27 mouse cellular contexts compared by ENCODE assay signal in genomic region chr8:8361941-8362537, GRCm38 (mm10).
DNase-seq lines count a peak whose midpoint lies in the region; ATAC-seq lines count a peak whose summit lies in the region.
"Had no signal": no experiment of that assay in that cellular context is flagged by ENCODE, and none has a peak within 500 bp of the region (broad histone marks: within the 10 kb centered on the region; RNA-seq: fewer than 3 reads in every experiment).

No protein-coding gene starts in this region.

- no peaks in the 10 kb centered on the region for H3K36me3 ChIP-seq in embryonic facial prominence, embryonic 14.5 days (ENCODE audit: control insufficient read depth, insufficient read depth, low read length)
- H3K36me3 ChIP-seq in embryonic facial prominence, embryonic 10.5 days (replicated peaks): no peaks in the 10 kb centered on the region
- H3K36me3 ChIP-seq: embryonic facial prominence, embryonic 12.5 days; heart, embryonic 13.5 days; midbrain, embryonic 10.5 days; neural tube, embryonic 13.5 days; stomach, embryonic 15.5 days had no signal

- DNase-seq in embryonic facial prominence, embryonic 14.5 days (ENCODE audit: low spot score): peak; percentile 16
- DNase-seq in embryonic facial prominence, embryonic 10.5 days (ENCODE audit: low spot score): no peak
- peak; percentile 15 for DNase-seq in embryo, embryonic 10.5 days (ENCODE audit: low spot score)
- DNase-seq in lung, postnatal 14 days: peak; percentile 11
- peak; percentile 81 for DNase-seq in retina, postnatal 1 day
- no peak for DNase-seq in right cerebral cortex, adult 18-20 months
- no peak for DNase-seq in right cerebral cortex, postnatal 25 days
- DNase-seq: adrenal gland, postnatal 14 days; cerebellum, adult 8-10 months; cerebellum, postnatal 36 days; gastrocnemius, postnatal 36 days; heart, adult 2 months; heart, postnatal 14 days; kidney, adult 18-20 months; layer of hippocampus, adult 9-11 months; thymus, postnatal 4 days had no signal

- no peaks in the 10 kb centered on the region for H3K9me3 ChIP-seq in embryonic facial prominence, embryonic 14.5 days (ENCODE audit: control insufficient read depth, low read length)
- H3K9me3 ChIP-seq in embryonic facial prominence, embryonic 10.5 days: no peaks in the 10 kb centered on the region
- H3K9me3 ChIP-seq: embryonic facial prominence, embryonic 12.5 days; forebrain, embryonic 13.5 days; heart, embryonic 13.5 days; midbrain, embryonic 10.5 days; neural tube, embryonic 13.5 days; stomach, embryonic 15.5 days had no signal

- H3K9ac ChIP-seq in embryonic facial prominence, embryonic 14.5 days (ENCODE audit: low read depth, low read length): no peak overlapping the region
- H3K9ac ChIP-seq: embryonic facial prominence, embryonic 12.5 days; forebrain, embryonic 13.5 days; heart, embryonic 13.5 days; hindbrain, embryonic 14.5 days; liver, embryonic 14.5 days; neural tube, embryonic 13.5 days; stomach, embryonic 15.5 days had no signal

- no peaks in the 10 kb centered on the region for H3K27me3 ChIP-seq in embryonic facial prominence, embryonic 14.5 days (replicated peaks; ENCODE audit: control insufficient read depth, insufficient read depth, low read length)
- no peaks in the 10 kb centered on the region for H3K27me3 ChIP-seq in embryonic facial prominence, embryonic 10.5 days (replicated peaks; ENCODE audit: low read depth, poor library complexity, severe bottlenecking)
- H3K27me3 ChIP-seq: embryonic facial prominence, embryonic 12.5 days; forebrain, embryonic 13.5 days; heart, embryonic 13.5 days; neural tube, embryonic 13.5 days; stomach, embryonic 15.5 days had no signal

- 84% methylated on average over 7 of the region's 7 CpGs for WGBS in embryonic facial prominence, embryonic 14.5 days
- 80% methylated on average over 7 of the region's 7 CpGs for WGBS in embryonic facial prominence, embryonic 10.5 days

- ATAC-seq in embryonic facial prominence, embryonic 14.5 days (ENCODE audit: low read depth): no peak
- ATAC-seq: forebrain, embryonic 13.5 days; inflammation-experienced regulatory T-cells, adult 6 months had no signal

- H3K4me3 ChIP-seq in embryonic facial prominence, embryonic 14.5 days (ENCODE audit: low read depth, low read length): no peak overlapping the region
- no peak overlapping the region for H3K4me3 ChIP-seq in embryonic facial prominence, embryonic 10.5 days
- H3K4me3 ChIP-seq: embryonic facial prominence, embryonic 12.5 days; erythroblast, embryonic 14.5 days; forebrain, embryonic 13.5 days; heart, adult 2 months; heart, embryonic 13.5 days; midbrain, embryonic 10.5 days; neural tube, embryonic 13.5 days; stomach, embryonic 15.5 days had no signal

- H3K27ac ChIP-seq in embryonic facial prominence, embryonic 14.5 days (replicated peaks; ENCODE audit: low read depth, low read length): no peak overlapping the region
- H3K27ac ChIP-seq in embryonic facial prominence, embryonic 10.5 days (replicated peaks): no peak overlapping the region
- H3K27ac ChIP-seq: embryonic facial prominence, embryonic 12.5 days; forebrain, embryonic 13.5 days; heart, adult 2 months; heart, embryonic 13.5 days; hindbrain, embryonic 14.5 days; liver, embryonic 14.5 days; macrophage; midbrain, embryonic 10.5 days; neural tube, embryonic 13.5 days; stomach, embryonic 15.5 days had no signal

- no peak overlapping the region for H3K4me2 ChIP-seq in embryonic facial prominence, embryonic 14.5 days (ENCODE audit: low read depth, low read length)
- H3K4me2 ChIP-seq: embryonic facial prominence, embryonic 12.5 days; forebrain, embryonic 13.5 days; heart, embryonic 13.5 days; hindbrain, embryonic 14.5 days; neural tube, embryonic 13.5 days; stomach, embryonic 15.5 days had no signal

- H3K4me1 ChIP-seq in embryonic facial prominence, embryonic 14.5 days (ENCODE audit: control insufficient read depth, insufficient read depth, low read length): no peaks in the 10 kb centered on the region
- peaks cover 3% of the 10 kb centered on the region; the same call in 1 of the 2 replicates for H3K4me1 ChIP-seq in embryonic facial prominence, embryonic 10.5 days
- H3K4me1 ChIP-seq: embryonic facial prominence, embryonic 12.5 days; forebrain, embryonic 13.5 days; stomach, embryonic 15.5 days had no signal

Comparison
In these comparisons a context has a peak if more than half of its experiments do, and no peak if none do; other contexts are left out.
1. DNase-seq: peak in embryonic facial prominence, embryonic 14.5 days (single experiment), embryo, embryonic 10.5 days (single experiment), lung, postnatal 14 days (single experiment) and retina, postnatal 1 day (single experiment); none in embryonic facial prominence, embryonic 10.5 days (single experiment), right cerebral cortex, adult 18-20 months (single experiment) and right cerebral cortex, postnatal 25 days (single experiment).